Mouse (Mus musculus): ENCODE data around the gene Slc9a1. TPM values are rescaled to one million over a fixed set of nuclear protein-coding genes. Genes with fewer than 3 reads are reported as not detected.
A peak's percentile ranks its signal among the peaks of the same experiment; 100 is the strongest.

Slc9a1 gene
- polyA plus RNA-seq, 1 experiment from 2014 or later: 9.3 TPM

DNA sequence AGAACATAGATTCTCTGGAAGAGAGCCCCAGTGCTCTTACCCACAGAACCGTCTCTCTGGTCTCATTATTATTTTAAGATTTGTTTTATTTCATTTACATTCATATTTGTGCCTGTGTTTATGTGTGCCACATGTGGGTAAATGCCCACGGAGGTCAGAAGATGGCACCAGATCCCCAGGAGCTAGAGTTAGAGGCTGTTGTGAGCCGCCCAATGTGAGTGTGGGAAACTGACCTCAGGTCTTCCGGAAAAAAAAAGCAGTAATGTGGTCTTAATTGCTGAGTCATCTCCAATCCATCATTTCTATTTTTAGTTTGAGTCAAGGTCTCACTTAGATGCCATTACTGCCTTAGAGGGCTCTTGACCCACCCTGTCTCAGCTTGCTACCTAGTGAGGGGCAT is 21.9 kb upstream of the Slc9a1 start:
- no peaks in the 10 kb centered on the region for H3K36me3 ChIP-seq
- H3K27me3 ChIP-seq (replicated peaks): no peaks in the 10 kb centered on the region
- H3K27ac ChIP-seq: no peak overlapping the region
- H3K9ac ChIP-seq: no peak overlapping the region
- no peak overlapping the region for H3K4me3 ChIP-seq (replicated peaks)
- H3K9me3 ChIP-seq: no peaks in the 10 kb centered on the region
- no peak for ATAC-seq (ENCODE audit: insufficient read depth, low FRiP score, low read depth)
- WGBS: 64% methylated on average over 4 of the region's 4 CpGs
- H3K4me1 ChIP-seq: no peaks in the 10 kb centered on the region
- H3K4me2 ChIP-seq: no peak overlapping the region

DNA sequence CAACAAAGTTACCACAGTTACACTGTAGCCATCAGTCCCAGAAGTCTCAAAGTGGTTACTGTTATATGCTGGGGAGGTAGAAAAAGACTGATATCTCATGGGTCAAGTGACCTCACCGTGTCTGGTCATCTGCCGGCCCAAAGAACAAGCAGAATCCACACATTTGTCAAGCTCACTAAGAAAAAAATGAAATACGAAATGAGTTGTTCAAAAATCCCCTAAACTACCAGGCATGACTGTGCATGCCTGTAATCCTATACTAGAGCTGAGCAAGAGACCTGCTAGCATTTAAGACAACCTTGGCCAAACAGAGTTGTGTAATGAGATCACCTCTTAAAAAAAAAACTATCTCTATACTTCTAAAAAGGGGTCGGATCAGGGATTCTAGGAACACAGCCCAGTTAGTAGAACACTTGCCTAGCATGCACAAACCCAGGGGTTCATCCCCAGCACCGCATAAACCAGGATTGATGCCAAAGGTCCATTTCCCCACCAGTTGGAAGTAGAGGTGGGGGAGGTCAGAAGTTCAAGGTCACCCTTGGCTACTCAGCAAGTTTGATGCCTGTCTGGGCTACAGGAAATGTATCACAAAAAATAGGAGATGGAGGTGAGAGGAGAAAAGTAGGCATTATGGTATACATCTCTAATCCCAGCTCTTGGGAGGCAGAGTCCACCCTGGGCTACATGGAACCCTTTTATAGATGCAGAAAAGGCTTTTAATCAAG is 21.3 kb upstream of the Slc9a1 start:
- Histone ChIP-seq H3K4me2 (no peak overlapping the region), H3K9ac (no peak overlapping the region), H3K4me1 (no peaks in the 10 kb centered on the region), H3K9me3 (no peaks in the 10 kb centered on the region), H3K36me3 (no peaks in the 10 kb centered on the region), H3K27me3 (replicated peaks) (no peaks in the 10 kb centered on the region), H3K27ac (no peak overlapping the region), H3K4me3 (replicated peaks) (no peak overlapping the region)
- 71% methylated on average over 5 of the region's 5 CpGs for WGBS
- ATAC-seq (ENCODE audit: insufficient read depth, low FRiP score, low read depth): no peak

DNA sequence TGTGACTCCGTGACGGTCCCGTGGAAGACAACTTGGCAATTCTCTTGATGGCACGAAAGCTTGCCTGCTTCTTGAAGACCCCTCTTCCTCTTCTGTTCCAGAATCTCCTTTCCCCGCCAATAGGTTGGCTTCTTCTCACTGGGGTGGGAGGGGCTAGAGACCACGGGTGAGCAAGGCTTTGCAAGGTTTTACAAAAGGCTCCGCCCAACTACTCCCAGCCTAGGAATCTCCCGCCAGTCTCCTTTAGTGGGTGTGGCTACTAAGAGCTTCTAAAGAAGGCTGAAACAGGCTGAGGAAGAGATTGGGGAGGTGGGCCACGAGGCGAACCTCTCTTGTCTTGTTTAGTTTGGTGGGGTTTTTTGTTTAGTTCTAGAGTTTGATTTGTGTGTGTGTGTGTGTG is 16.7 kb upstream of the Slc9a1 start:
- H3K4me2 ChIP-seq: no peak overlapping the region
- no peak overlapping the region for H3K9ac ChIP-seq
- no peak overlapping the region for H3K4me3 ChIP-seq (replicated peaks)
- 68% methylated on average over 10 of the region's 10 CpGs for WGBS
- H3K9me3 ChIP-seq: no peaks in the 10 kb centered on the region
- H3K27ac ChIP-seq: no peak overlapping the region
- no peaks in the 10 kb centered on the region for H3K36me3 ChIP-seq
- no peak for ATAC-seq (ENCODE audit: insufficient read depth, low FRiP score, low read depth)
- no peaks in the 10 kb centered on the region for H3K4me1 ChIP-seq
- no peaks in the 10 kb centered on the region for H3K27me3 ChIP-seq (replicated peaks)

DNA sequence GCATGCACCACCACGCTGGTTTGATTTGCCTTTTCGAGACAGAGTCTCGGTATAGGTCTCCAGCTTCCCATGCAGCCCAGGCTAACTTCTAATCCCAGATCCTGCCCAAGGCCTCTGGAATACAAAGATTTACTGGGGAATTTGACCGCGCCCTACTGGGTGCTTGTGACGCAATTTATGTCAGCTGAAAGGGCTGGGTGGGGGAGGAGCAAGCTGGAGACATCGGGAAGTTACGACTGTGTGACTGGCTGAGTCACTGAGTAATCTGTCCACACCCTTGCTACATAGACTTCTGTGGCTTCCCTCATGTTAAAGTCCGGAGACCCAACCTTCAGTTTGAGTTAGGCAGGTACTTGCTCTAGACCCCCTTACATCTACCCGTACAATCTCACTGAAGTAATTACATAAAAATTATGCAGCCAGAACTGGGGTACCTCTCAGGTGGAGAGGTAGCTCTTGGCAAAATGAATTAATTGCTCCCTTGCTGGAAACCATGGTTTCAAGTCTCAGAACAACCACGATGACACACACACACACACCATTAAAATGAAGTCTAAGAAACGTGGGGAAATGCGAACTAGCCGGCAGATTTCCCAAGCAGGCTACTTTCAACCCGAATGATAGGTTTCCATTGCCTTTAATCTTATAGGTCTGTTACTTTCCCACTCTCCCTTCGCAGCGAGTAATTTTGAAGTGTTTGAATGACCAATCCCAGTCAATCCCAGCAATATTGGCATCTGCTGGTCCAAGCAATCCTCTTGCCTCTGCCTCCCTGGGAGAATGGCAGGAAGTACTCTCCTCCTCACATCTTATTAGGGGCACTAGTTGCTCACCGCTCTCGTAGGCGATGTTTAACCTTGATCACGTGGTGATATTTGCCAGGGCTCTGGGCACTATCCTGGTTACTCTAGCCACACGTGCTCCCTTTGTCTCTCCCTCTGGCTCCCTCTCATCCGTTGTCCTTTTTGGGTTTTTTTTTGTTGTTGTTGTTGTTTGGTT is 15.8 kb upstream of the Slc9a1 start, which contains the start of gene Wdtc1:
Wdtc1 (minus strand) TSS at position 115 of the 999 bp plus-strand sequence.
- H3K36me3 ChIP-seq: no peaks in the 10 kb centered on the region
- no peaks in the 10 kb centered on the region for H3K4me1 ChIP-seq
- H3K9me3 ChIP-seq: no peaks in the 10 kb centered on the region
- H3K27me3 ChIP-seq (replicated peaks): no peaks in the 10 kb centered on the region
- ATAC-seq (ENCODE audit: insufficient read depth, low FRiP score, low read depth): peak; percentile 66; the same call in 1 of the 2 replicates
- no peak within 1 kb of the TSS for H3K4me2 ChIP-seq
- no peak within 1 kb of the TSS for H3K4me3 ChIP-seq (replicated peaks)
- H3K27ac ChIP-seq: no peak within 1 kb of the TSS
- WGBS: 83% methylated on average over 23 of the region's 23 CpGs
- H3K9ac ChIP-seq: no peak within 1 kb of the TSS

DNA sequence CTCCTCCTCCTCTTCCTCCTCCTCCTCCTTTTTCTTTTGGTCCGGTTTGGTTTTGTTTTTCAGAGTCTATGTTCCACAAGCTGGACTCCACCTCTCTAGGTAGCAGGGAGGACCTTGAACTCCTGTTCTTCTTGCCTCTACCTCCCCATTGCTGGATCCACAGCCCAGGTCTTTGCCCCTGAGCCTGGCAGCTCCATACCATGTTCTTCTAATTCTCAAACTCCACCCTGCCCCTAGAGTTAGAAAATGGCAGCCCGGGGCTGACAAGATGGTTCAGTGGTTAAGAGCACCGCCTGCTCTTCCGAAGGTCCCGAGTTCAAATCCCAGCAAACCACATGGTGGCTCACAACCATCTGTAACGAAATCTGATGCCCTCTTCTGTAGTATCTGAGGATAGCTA is 14.9 kb upstream of the Slc9a1 start:
- no peaks in the 10 kb centered on the region; the same call in 1 of the 2 replicates for H3K27me3 ChIP-seq (replicated peaks)
- no peaks in the 10 kb centered on the region for H3K4me1 ChIP-seq
- no peaks in the 10 kb centered on the region for H3K9me3 ChIP-seq
- H3K27ac ChIP-seq: no peak overlapping the region
- 90% methylated on average over 6 of the region's 6 CpGs for WGBS
- H3K9ac ChIP-seq: no peak overlapping the region
- H3K4me2 ChIP-seq: no peak overlapping the region
- H3K36me3 ChIP-seq: no peaks in the 10 kb centered on the region
- no peak overlapping the region for H3K4me3 ChIP-seq (replicated peaks)
- ATAC-seq (ENCODE audit: insufficient read depth, low FRiP score, low read depth): no peak

DNA sequence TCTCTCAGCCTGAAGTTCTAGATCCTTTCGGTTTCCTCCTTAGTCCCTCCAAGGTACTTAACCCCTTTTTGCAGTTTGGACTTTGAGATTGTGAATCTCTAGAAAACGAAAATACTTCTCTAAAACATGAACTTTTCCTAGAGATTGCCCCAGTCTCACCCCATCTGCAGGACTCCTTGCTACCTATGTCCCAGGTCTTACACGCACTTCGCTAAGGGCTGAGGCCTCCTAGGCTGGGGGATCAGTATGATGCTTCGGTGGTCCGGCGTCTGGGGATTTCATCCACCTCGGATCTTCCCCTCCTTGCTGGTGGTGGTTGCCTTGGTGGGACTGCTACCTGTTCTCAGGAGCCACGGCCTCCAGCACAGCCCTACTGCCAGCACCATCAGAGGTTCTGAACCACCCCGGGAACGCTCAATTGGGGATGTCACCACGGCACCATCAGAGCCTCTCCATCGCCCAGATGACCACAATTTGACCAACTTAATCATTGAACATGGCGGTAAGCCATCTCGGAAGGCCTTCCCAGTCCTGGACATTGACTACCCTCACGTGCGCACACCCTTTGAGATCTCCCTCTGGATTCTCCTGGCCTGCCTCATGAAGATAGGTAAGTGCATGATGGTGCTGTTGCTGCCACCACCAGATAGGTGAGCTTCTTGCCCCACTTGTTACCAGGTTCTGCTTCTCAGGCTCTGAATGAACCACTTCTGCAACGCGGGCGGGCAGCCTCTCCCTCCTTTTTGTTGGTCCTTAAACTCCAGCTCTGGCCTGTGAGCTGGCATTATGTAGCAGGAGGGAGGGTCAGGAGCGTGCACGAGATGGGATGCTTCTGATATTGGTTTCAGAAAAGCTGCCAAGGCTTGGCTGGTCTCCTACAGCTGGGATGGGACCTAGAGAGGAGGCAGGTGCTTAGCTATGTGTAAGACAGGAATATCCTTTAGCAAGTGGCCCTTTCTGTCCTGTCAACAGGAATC is 1.1 kb downstream of the Slc9a1 start:
- Histone ChIP-seq H3K4me3 (replicated peaks) (peak overlapping the region; percentile 71), H3K27ac (peak overlapping the region; percentile 90), H3K27me3 (replicated peaks) (no peaks in the 10 kb centered on the region), H3K9ac (peak overlapping the region; percentile 99; the same call in 1 of the 2 replicates), H3K36me3 (no peaks in the 10 kb centered on the region), H3K4me2 (peak overlapping the region; percentile 77), H3K9me3 (no peaks in the 10 kb centered on the region), H3K4me1 (peaks cover 32% of the 10 kb centered on the region)
- no peak for ATAC-seq (ENCODE audit: insufficient read depth, low FRiP score, low read depth)
- WGBS: 58% methylated on average over 22 of the region's 22 CpGs

DNA sequence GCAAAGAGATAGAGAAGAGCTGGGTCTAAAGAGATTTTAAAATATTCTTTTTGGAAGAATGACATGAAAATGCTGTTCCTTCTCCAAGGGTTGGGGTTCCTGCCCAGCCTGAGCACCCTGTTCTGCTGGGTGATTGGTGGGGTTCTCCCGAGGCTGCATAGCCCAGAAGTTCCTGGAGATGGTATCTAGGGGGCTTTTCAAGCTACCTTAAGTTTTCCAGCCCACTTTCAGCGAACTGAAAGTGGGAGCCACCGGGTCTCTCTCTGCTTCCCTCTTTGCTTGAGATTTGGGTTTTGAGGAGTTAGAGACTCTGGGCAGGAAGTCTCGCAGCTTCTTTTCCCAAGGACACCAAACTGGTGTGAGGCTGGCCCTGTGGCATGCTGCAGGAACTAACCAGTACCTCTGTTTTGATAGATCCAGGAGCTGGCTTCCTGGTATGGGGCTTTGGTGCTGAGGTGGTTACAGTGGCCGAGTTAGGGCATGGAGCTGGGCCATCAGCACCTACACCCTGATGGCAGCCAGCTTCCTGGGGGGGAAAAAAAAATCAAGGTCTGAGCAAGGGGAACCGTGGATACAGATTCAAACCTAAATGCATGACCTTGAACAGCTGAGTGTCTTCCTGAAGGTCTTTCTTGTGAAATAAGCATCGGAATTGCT is 2.2 kb downstream of the Slc9a1 start:
- WGBS: 51% methylated on average over 7 of the region's 7 CpGs
- H3K27me3 ChIP-seq (replicated peaks): no peaks in the 10 kb centered on the region
- peak overlapping the region; percentile 71 for H3K4me3 ChIP-seq (replicated peaks)
- H3K36me3 ChIP-seq: no peaks in the 10 kb centered on the region
- no peak for ATAC-seq (ENCODE audit: insufficient read depth, low FRiP score, low read depth)
- peaks cover 36% of the 10 kb centered on the region for H3K4me1 ChIP-seq
- no peak overlapping the region for H3K27ac ChIP-seq
- peak overlapping the region; percentile 77 for H3K4me2 ChIP-seq
- H3K9me3 ChIP-seq: no peaks in the 10 kb centered on the region
- H3K9ac ChIP-seq: 0 out of 2 replicates have a peak overlapping the region, but pooled peaks have one; percentile 0

DNA sequence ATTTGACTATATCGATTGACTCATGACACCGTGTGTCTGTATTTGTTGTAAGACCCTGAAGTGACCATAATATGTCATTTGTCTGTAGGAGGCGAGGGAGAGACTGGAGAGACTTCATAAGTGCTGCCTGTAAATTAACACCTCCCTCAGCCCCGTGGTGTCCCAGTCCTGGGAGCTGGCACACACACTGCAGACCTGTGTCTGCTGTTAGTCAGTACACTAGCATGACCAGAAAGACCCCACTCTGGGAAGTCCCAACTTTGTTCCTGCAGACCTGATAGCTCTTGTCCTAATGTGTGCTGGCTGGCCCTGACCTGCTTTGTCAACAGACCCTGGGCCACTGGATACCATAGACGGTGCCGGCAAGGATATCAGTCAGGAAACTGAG is 2.8 kb downstream of the Slc9a1 start:
- H3K9ac ChIP-seq: 0 out of 2 replicates have a peak overlapping the region, but pooled peaks have one; percentile 0
- no peak overlapping the region for H3K27ac ChIP-seq
- peak overlapping the region; percentile 71 for H3K4me3 ChIP-seq (replicated peaks)
- no peaks in the 10 kb centered on the region for H3K9me3 ChIP-seq
- 44% methylated on average over 6 of the region's 6 CpGs for WGBS
- no peaks in the 10 kb centered on the region for H3K36me3 ChIP-seq
- peaks cover 36% of the 10 kb centered on the region for H3K4me1 ChIP-seq
- peak overlapping the region; percentile 77 for H3K4me2 ChIP-seq
- no peak for ATAC-seq (ENCODE audit: insufficient read depth, low FRiP score, low read depth)
- no peaks in the 10 kb centered on the region for H3K27me3 ChIP-seq (replicated peaks)

DNA sequence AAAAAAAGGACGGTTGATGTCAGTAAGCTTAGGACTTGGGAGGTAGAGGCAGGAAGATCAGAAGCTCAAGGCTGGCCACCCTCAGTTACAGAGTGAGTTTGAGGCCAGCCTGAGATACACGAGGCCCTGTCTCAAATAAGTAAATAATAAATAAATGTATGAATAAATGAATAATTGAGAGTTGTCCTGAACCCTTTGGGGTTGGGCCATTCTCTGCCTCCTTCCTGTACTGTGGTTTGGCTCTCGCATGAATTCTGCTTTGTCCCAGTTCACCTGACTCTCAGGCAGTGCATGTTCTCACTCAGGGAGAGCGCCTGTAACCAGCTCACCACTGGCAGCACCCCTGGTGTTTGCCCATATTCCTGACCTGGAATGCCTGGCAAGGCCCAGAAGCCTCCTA is 4.5 kb downstream of the Slc9a1 start:
- no peak for ATAC-seq (ENCODE audit: insufficient read depth, low FRiP score, low read depth)
- H3K9ac ChIP-seq: no peak overlapping the region

DNA sequence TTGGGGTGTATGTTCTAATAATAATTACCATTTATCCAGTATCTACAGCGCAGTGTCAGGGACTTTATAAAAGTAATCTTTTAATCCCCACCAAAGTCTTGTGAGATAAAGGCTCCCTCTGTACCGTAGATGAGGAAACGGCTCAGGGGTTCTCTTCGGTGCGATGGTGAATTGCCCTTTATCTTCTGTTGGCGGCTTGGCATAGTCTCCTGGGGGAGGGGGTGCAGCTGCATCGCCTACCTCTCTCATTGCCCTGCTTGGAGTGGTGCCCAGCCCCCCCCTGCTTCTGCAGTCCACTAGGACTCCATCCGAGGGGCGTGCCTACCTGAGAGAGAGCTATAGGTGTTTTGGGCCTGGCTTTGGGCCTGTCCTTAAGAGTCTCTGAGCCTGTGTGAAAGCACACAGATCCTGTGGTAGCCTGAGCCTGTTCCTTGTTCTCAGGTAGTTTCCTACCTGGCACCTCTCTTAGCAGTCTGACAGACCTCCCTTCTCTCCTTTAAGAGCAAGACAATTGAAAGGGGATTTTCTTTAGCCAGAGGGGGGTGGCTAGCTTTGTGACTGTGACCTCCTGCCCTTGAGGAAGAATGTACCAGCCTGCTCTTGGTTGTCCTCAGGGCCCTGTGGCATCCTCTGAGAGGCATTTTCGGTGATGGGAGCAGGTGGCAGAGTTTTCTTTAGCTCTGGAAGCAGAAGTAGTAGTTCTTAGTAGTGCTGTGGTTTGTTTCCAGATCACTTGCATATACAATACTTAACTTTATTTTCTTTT is 6.5 kb downstream of the Slc9a1 start:
- Histone ChIP-seq H3K36me3 (no peaks in the 10 kb centered on the region), H3K4me2 (no peak overlapping the region), H3K9ac (no peak overlapping the region), H3K27ac (no peak overlapping the region), H3K27me3 (replicated peaks) (no peaks in the 10 kb centered on the region), H3K9me3 (no peaks in the 10 kb centered on the region), H3K4me1 (peaks cover 63% of the 10 kb centered on the region), H3K4me3 (replicated peaks) (no peak overlapping the region)
- ATAC-seq (ENCODE audit: insufficient read depth, low FRiP score, low read depth): no peak
- WGBS: 67% methylated on average over 10 of the region's 10 CpGs

More for the DNA sequence above, 4.5 kb downstream of the Slc9a1 start:
- no peak overlapping the region for H3K4me2 ChIP-seq
- H3K9me3 ChIP-seq: no peaks in the 10 kb centered on the region
- H3K36me3 ChIP-seq: no peaks in the 10 kb centered on the region
- H3K27ac ChIP-seq: no peak overlapping the region
- H3K4me1 ChIP-seq: peaks cover 53% of the 10 kb centered on the region
- no peaks in the 10 kb centered on the region for H3K27me3 ChIP-seq (replicated peaks)
- 70% methylated on average over 4 of the region's 4 CpGs for WGBS
- no peak overlapping the region for H3K4me3 ChIP-seq (replicated peaks)

Data from stomach, embryonic 15.5 days (tissue).